Mouse (Mus musculus): ENCODE measurements around the gene Pard3b.

Gene Pard3b

GRCm38 (mm10) chr1:61747481-61747880 is 108.9 kb downstream of the Pard3b start:
- DNase-seq (ENCODE audit: extremely low read depth, low read depth, low spot score) = no peak

- DNase-seq (ENCODE audit: extremely low read depth, low read depth, low spot score) = no peak
Observed at GRCm38 (mm10) chr1:61751008-61751407, 112.4 kb downstream of the Pard3b start.

- no peak for DNase-seq (ENCODE audit: extremely low read depth, low read depth, low spot score)
Observed at GRCm38 (mm10) chr1:61756771-61757170, 118.1 kb downstream of the Pard3b start.

GRCm38 (mm10) chr1:61771213-61771612 is 132.6 kb downstream of the Pard3b start:
- DNase-seq (ENCODE audit: extremely low read depth, low read depth, low spot score) = no peak

- no peak for DNase-seq (ENCODE audit: extremely low read depth, low read depth, low spot score)
Observed at GRCm38 (mm10) chr1:61778731-61779130, 140.1 kb downstream of the Pard3b start.

- DNase-seq (ENCODE audit: extremely low read depth, low read depth, low spot score) = no peak
Observed at GRCm38 (mm10) chr1:61779906-61780305, 141.3 kb downstream of the Pard3b start.

- no peak for DNase-seq (ENCODE audit: extremely low read depth, low read depth, low spot score)
Observed at GRCm38 (mm10) chr1:61796296-61796695, 157.7 kb downstream of the Pard3b start.

GRCm38 (mm10) chr1:61820213-61820612 is 181.6 kb downstream of the Pard3b start:
- DNase-seq (ENCODE audit: extremely low read depth, low read depth, low spot score) = no peak

GRCm38 (mm10) chr1:61825560-61826191 is 187.1 kb downstream of the Pard3b start:
- no peak for DNase-seq (ENCODE audit: extremely low read depth, low read depth, low spot score)

- no peak for DNase-seq (ENCODE audit: extremely low read depth, low read depth, low spot score)
Observed at GRCm38 (mm10) chr1:61837006-61837544, 198.5 kb downstream of the Pard3b start.

- no peak for DNase-seq (ENCODE audit: extremely low read depth, low read depth, low spot score)
Observed at GRCm38 (mm10) chr1:61846606-61847005, 208.0 kb downstream of the Pard3b start.

GRCm38 (mm10) chr1:61849029-61849714 is 210.5 kb downstream of the Pard3b start:
- DNase-seq (ENCODE audit: extremely low read depth, low read depth, low spot score) = no peak

- DNase-seq (ENCODE audit: extremely low read depth, low read depth, low spot score) = no peak
Observed at GRCm38 (mm10) chr1:61850471-61850870, 211.8 kb downstream of the Pard3b start.

GRCm38 (mm10) chr1:61851176-61851575 is 212.6 kb downstream of the Pard3b start:
- DNase-seq (ENCODE audit: extremely low read depth, low read depth, low spot score) = no peak

GRCm38 (mm10) chr1:61867286-61868082 is 228.9 kb downstream of the Pard3b start:
- no peak for DNase-seq (ENCODE audit: extremely low read depth, low read depth, low spot score)

- no peak for DNase-seq (ENCODE audit: extremely low read depth, low read depth, low spot score)
Observed at GRCm38 (mm10) chr1:61874875-61875274, 236.3 kb downstream of the Pard3b start.

GRCm38 (mm10) chr1:61879706-61880470 is 241.3 kb downstream of the Pard3b start:
- no peak for DNase-seq (ENCODE audit: extremely low read depth, low read depth, low spot score)

GRCm38 (mm10) chr1:61896048-61896447 is 257.4 kb downstream of the Pard3b start:
- DNase-seq (ENCODE audit: extremely low read depth, low read depth, low spot score) = no peak

GRCm38 (mm10) chr1:61903271-61904007 is 264.8 kb downstream of the Pard3b start:
- DNase-seq (ENCODE audit: extremely low read depth, low read depth, low spot score) = no peak

- no peak for DNase-seq (ENCODE audit: extremely low read depth, low read depth, low spot score)
Observed at GRCm38 (mm10) chr1:61904036-61904435, 265.4 kb downstream of the Pard3b start.
